8 mouse cellular contexts compared by ENCODE assay signal in the genomic region with DNA sequence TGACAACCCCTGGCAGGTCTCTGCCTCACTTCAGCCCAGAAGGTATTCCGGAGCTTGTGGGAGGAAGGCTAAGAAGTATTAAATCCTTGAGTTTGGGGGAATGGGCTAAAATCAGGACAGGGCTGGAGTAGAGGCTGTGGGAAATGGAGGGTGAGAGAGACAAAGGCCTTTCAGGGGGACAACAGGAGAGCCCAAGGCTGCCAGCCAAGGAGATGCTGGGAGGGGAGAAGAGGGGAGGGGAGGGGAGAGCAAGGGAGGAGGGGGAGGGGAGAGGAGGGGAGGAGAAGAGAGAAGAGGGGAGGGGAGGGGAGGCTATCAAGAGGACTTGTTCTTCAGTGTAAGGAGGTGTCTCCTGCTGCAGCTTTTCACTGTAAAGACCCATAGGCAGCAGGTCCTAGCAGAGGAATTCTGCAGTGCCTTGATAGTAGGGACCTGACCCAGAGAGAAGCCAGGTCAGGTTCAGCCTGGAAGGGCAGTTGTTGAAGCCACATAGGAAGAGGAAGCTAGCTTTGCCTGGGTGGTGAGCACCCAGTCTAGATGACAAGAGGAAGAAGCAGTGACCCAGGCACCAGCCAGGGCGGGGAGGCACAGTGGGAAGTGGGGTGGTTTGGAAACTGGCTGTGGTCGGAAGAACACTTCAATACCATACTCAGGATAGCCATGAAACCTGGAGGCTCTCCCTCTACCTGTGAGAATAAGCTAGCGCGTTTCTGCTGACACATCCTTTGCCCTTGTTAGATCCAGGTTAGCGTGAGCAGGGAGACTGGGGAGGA. TPM values are rescaled to one million over a fixed set of nuclear protein-coding genes. Genes with fewer than 3 reads are reported as not detected.
A peak's percentile ranks its signal among the peaks of the same experiment; 100 is the strongest.
DNase-seq lines count a peak whose midpoint lies in the region; ATAC-seq and TF ChIP-seq lines count a peak whose summit lies in the region.

No protein-coding gene starts in this region.

- H3K36me3 ChIP-seq in heart, adult 2 months (ENCODE audit: control insufficient read depth, insufficient read depth, low read length): peaks cover 35% of the 10 kb centered on the region
- H3K36me3 ChIP-seq in heart, embryonic 11.5 days (ENCODE audit: control insufficient read depth, insufficient read depth, low read length): no peaks in the 10 kb centered on the region
- peaks cover 41% of the 10 kb centered on the region for H3K36me3 ChIP-seq in heart, embryonic 14.5 days (ENCODE audit: control insufficient read depth, insufficient read depth, low read length)

- no peak for TF ChIP-seq POLR2A in heart, adult 2 months (IDR thresholded peaks at IDR 0.05; ENCODE audit: insufficient read depth, low read depth, low read length)

- intact Hi-C loops in heart, adult 2 months (cut with DNase I): loop anchor here (2.0 kb wide), 1 partner anchor 14 kb away; no protein-coding TSS in a partner anchor

- no peak for ATAC-seq in heart, embryonic 11.5 days (replicated peaks; ENCODE audit: insufficient number of reproducible peaks, low FRiP score, low TSS enrichment)
- no peak for ATAC-seq in heart, embryonic 14.5 days (ENCODE audit: insufficient number of reproducible peaks, insufficient read depth, low FRiP score, low read depth)
- no peak for ATAC-seq in erythroid progenitor cell, adult 5-6 weeks (replicated peaks; ENCODE audit: low FRiP score, poor library complexity, severe bottlenecking)

- H3K4me2 ChIP-seq in heart, embryonic 11.5 days: no peak overlapping the region
- no peak overlapping the region for H3K4me2 ChIP-seq in heart, embryonic 14.5 days (ENCODE audit: low read length)

- H3K9me3 ChIP-seq in heart, embryonic 11.5 days (replicated peaks; ENCODE audit: control insufficient read depth, low read length): no peaks in the 10 kb centered on the region
- no peaks in the 10 kb centered on the region for H3K9me3 ChIP-seq in heart, embryonic 14.5 days (ENCODE audit: control insufficient read depth, low read length)

- peak overlapping the region; percentile 19 for H3K4me3 ChIP-seq in heart, adult 2 months
- H3K4me3 ChIP-seq in heart, embryonic 11.5 days (ENCODE audit: low read depth, low read length): no peak overlapping the region
- H3K4me3 ChIP-seq in heart, embryonic 14.5 days (ENCODE audit: control insufficient read depth in 1 of 2, insufficient read depth in 1 of 2, low read depth in 1 of 2, low read length in 2 of 2): no peak overlapping the region

- 0 out of 2 replicates have a peak overlapping the region, but pooled peaks have one; percentile 2 for H3K9ac ChIP-seq in heart, adult 2 months (ENCODE audit: low read depth, low read length)
- no peak overlapping the region for H3K9ac ChIP-seq in heart, embryonic 11.5 days (ENCODE audit: low read depth, low read length)
- 0 out of 2 replicates have a peak overlapping the region, but pooled peaks have one; percentile 10 for H3K9ac ChIP-seq in heart, embryonic 14.5 days (ENCODE audit: low read length)

- peaks cover 12% of the 10 kb centered on the region for H3K79me2 ChIP-seq in heart, adult 2 months (replicated peaks; ENCODE audit: control insufficient read depth, insufficient read depth, low read length)

- no peaks in the 10 kb centered on the region for H3K27me3 ChIP-seq in heart, adult 2 months (ENCODE audit: control insufficient read depth, insufficient read depth, low read length)
- no peaks in the 10 kb centered on the region for H3K27me3 ChIP-seq in heart, embryonic 11.5 days (ENCODE audit: control insufficient read depth, insufficient read depth, low read length)
- H3K27me3 ChIP-seq in heart, embryonic 14.5 days (ENCODE audit: control insufficient read depth, insufficient read depth, low read length): no peaks in the 10 kb centered on the region

- peaks cover 45% of the 10 kb centered on the region for H3K4me1 ChIP-seq in heart, adult 2 months (ENCODE audit: control insufficient read depth, insufficient read depth, low read length)
- peaks cover 42% of the 10 kb centered on the region for H3K4me1 ChIP-seq in heart, embryonic 11.5 days (ENCODE audit: control insufficient read depth, insufficient read depth, low read length)
- H3K4me1 ChIP-seq in heart, embryonic 14.5 days (ENCODE audit: control insufficient read depth in 2 of 2, insufficient read depth in 2 of 2, low read length in 2 of 2): peaks cover 32 to 70% of the 10 kb centered on the region in 2 experiments

- peak overlapping the region; percentile 68 for H3K27ac ChIP-seq in heart, adult 2 months
- H3K27ac ChIP-seq in heart, embryonic 11.5 days (ENCODE audit: low read depth, low read length): no peak overlapping the region
- H3K27ac ChIP-seq in heart, embryonic 14.5 days (replicated peaks in 1 of 2; ENCODE audit: control insufficient read depth in 1 of 2, insufficient read depth in 1 of 2, low read depth in 2 of 2, low read length in 2 of 2): no peak overlapping the region

- WGBS in heart, adult 2 months: 48% methylated on average over 6 of the region's 6 CpGs
- WGBS in heart, embryonic 11.5 days (ENCODE audit: insufficient replicate concordance): 76% methylated on average over 6 of the region's 6 CpGs
- 75% methylated on average over 6 of the region's 6 CpGs for WGBS in heart, embryonic 14.5 days

- DNase-seq in heart, adult 2 months: peak; percentile 46 to 65
- DNase-seq in CD4-positive, CD25-positive, alpha-beta regulatory T cell, adult 2 months (ENCODE audit: low read depth, low spot score): peak; percentile 40
- DNase-seq in monocyte, adult 2 months (ENCODE audit: low read depth in 1 of 2, low spot score in 2 of 2): peak; percentile 45 to 73
- DNase-seq in gastrocnemius, postnatal 25 days: no peak
- DNase-seq in frontal cortex, postnatal 25 days (ENCODE audit: low spot score in 2 of 2): no peak

- TF ChIP-seq EP300 in heart, adult 2 months (IDR thresholded peaks at IDR 0.05; ENCODE audit: insufficient read depth, low read depth, low read length): no peak

- no peak for TF ChIP-seq CTCF in heart, adult 2 months (IDR thresholded peaks at IDR 0.05)

RNA-seq across cellular contexts. Expression of gene Heg1, which starts 7.0 kb away (rescaled TPM):
- total RNA-seq in heart, adult 2 months (2021): 100 to 1,000 TPM; 126 to 148 TPM
- 60.6 and 123 TPM in 2 replicates for polyA plus RNA-seq in heart, adult 2 months (2012; rRNA removed)
- polyA plus RNA-seq in heart, embryonic 11.5 days (2014; fragmentation: Nextera tagmentation; extraction: Ambion mirVana): 31.3 and 37.2 TPM in 2 replicates
- polyA plus RNA-seq in heart, embryonic 14.5 days (2014; fragmentation: Nextera tagmentation; extraction: Ambion mirVana): 40.5 and 40.9 TPM in 2 replicates
- 10 to 100 TPM; 46.0 to 47.0 TPM for total RNA-seq in gastrocnemius, postnatal 25 days (2021)
- 7.9 and 12.2 TPM in 2 replicates for total RNA-seq in erythroid progenitor cell, adult 5-6 weeks (2015; ENCODE audit: low replicate concordance)
- total RNA-seq in erythroid progenitor cell, adult 5-6 weeks (2017; ENCODE audit: low replicate concordance): 1.8 and 4.0 TPM in 2 replicates

Comparison
In these comparisons a context has a peak if more than half of its experiments do, and no peak if none do; other contexts are left out.
1. DNase-seq: peak in heart, adult 2 months (2 of 2), CD4-positive, CD25-positive, alpha-beta regulatory T cell, adult 2 months (single experiment) and monocyte, adult 2 months (2 of 2); none in gastrocnemius, postnatal 25 days (single experiment) and frontal cortex, postnatal 25 days (0 of 2).